Mouse (Mus musculus) MEL (cell line): Measurements from ENCODE around the gene Gls2. TPM values are rescaled to one million over a fixed set of nuclear protein-coding genes. Genes with fewer than 3 reads are reported as not detected.
"Not testable (repeated sequence)": the region's sequence is repeated elsewhere in the genome, so short reads cannot be mapped to it uniquely, and the experiment has no call there.

ENCODE experiments used
- DNase-seq: peaks from one replicate; pipeline ENCODE4 v3.0.0; 2011; ENCODE audit warnings: low read depth, low spot score
- H3K27ac ChIP-seq: 2 replicates; pipeline ENCODE4 v1.5.1; 2012; ENCODE audit warnings: low read depth, mild to moderate bottlenecking, control low read depth, low read length, moderate library complexity; ENCODE audit not compliant: control insufficient read depth
- H3K27me3 ChIP-seq, 2 experiments: fragments of 150-350 bp in 1 of 2; sonication (generic) in 1 of 2; 2 replicates each; pipeline ENCODE4 v1.6.1; 2012; ENCODE audit warnings: low read length in 2 of 2, mild to moderate bottlenecking in 2 of 2, improper control_type of control experiment in 1 of 2, moderate library complexity in 1 of 2; ENCODE audit not compliant: insufficient read depth in 2 of 2, control insufficient read depth in 1 of 2
- H3K36me3 ChIP-seq, 2 experiments: 2 replicates each; pipeline ENCODE4 v1.6.1; 2012 to 2014; ENCODE audit warnings: low read length in 2 of 2, improper control_type of control experiment in 1 of 2, inconsistent platforms in 1 of 2, mild to moderate bottlenecking in 1 of 2; ENCODE audit not compliant: insufficient read depth in 2 of 2, control insufficient read depth in 1 of 2
- H3K4me1 ChIP-seq, 2 experiments: fragments of 150-350 bp in 1 of 2; sonication (generic) in 1 of 2; 2 replicates each; pipeline ENCODE4 v1.6.1; 2012; ENCODE audit warnings: low read length in 2 of 2, improper control_type of control experiment in 1 of 2, mild to moderate bottlenecking in 1 of 2; ENCODE audit not compliant: insufficient read depth in 2 of 2, control insufficient read depth in 1 of 2
- H3K4me3 ChIP-seq, 2 experiments: fragments of 150-350 bp in 1 of 2; sonication (generic) in 1 of 2; 2 replicates each; pipeline ENCODE4 v1.5.1; 2012; ENCODE audit warnings: low read depth in 2 of 2, low read length in 2 of 2, mild to moderate bottlenecking in 2 of 2, moderate library complexity in 2 of 2, control low read depth in 1 of 2, improper control_type of control experiment in 1 of 2; ENCODE audit not compliant: control insufficient read depth in 1 of 2, insufficient read depth in 1 of 2
- H3K79me2 ChIP-seq: 2 replicates; pipeline ENCODE4 v1.6.1; 2012; ENCODE audit warnings: mild to moderate bottlenecking, low read length, moderate library complexity; ENCODE audit not compliant: control insufficient read depth, poor library complexity, insufficient read depth
- H3K9ac ChIP-seq: 2 replicates; pipeline ENCODE4 v1.6.1; 2012; ENCODE audit warnings: low read depth, mild to moderate bottlenecking, control low read depth, low read length, moderate library complexity; ENCODE audit not compliant: control insufficient read depth, poor library complexity, severe bottlenecking
- H3K9me3 ChIP-seq: fragments of 150-350 bp; sonication (generic); replicated peaks from 2 replicates; pipeline ENCODE4 v1.6.1; 2012; ENCODE audit warnings: mild to moderate bottlenecking, low read length, improper control_type of control experiment, moderate library complexity; ENCODE audit not compliant: insufficient read depth
- E2F4 ChIP-seq: IDR thresholded peaks from 2 replicates; pipeline ENCODE4 v1.6.1; 2011; ENCODE audit warnings: low read depth, low read length, improper control_type of control experiment, borderline replicate concordance
- ELF1 ChIP-seq: IDR thresholded peaks from 2 replicates; pipeline ENCODE4 v1.6.1; 2014; ENCODE audit warnings: low read depth, mild to moderate bottlenecking, inconsistent platforms, low read length, improper control_type of control experiment, moderate library complexity
- ETS1 ChIP-seq: IDR thresholded peaks from 2 replicates; pipeline ENCODE4 v1.6.1; 2012; ENCODE audit warnings: low read depth, mild to moderate bottlenecking, inconsistent platforms, low read length, improper control_type of control experiment, moderate library complexity
- GATA1 ChIP-seq: IDR thresholded peaks from 2 replicates; pipeline ENCODE4 v1.6.1; 2011; ENCODE audit warnings: low read depth, low read length, improper control_type of control experiment
- HCFC1 ChIP-seq: IDR thresholded peaks from 2 replicates; pipeline ENCODE4 v1.6.1; 2012; ENCODE audit warnings: low read depth, mild to moderate bottlenecking, inconsistent platforms, low read length, improper control_type of control experiment, moderate library complexity
- JUND ChIP-seq: IDR thresholded peaks from 2 replicates; pipeline ENCODE4 v1.6.1; 2011; ENCODE audit warnings: low read depth, mild to moderate bottlenecking, improper control_type of control experiment, low read length
- MAFK ChIP-seq: IDR thresholded peaks from 2 replicates; pipeline ENCODE4 v1.6.1; 2011; ENCODE audit warnings: low read depth, mild to moderate bottlenecking, low read length, improper control_type of control experiment, borderline replicate concordance
- MAZ ChIP-seq: IDR thresholded peaks from 2 replicates; pipeline ENCODE4 v1.6.1; 2012; ENCODE audit warnings: low read depth, mild to moderate bottlenecking, inconsistent platforms, low read length, improper control_type of control experiment
- MYC ChIP-seq: IDR thresholded peaks from 2 replicates; pipeline ENCODE4 v1.6.1; 2011; ENCODE audit warnings: low read depth, mild to moderate bottlenecking, low read length, improper control_type of control experiment, moderate library complexity
- POLR2A ChIP-seq, 2 experiments: IDR thresholded peaks; 2 replicates each; pipeline ENCODE4 v1.6.1; 2011 to 2012; ENCODE audit warnings: low read length in 2 of 2, mild to moderate bottlenecking in 2 of 2, control low read depth in 1 of 2, improper control_type of control experiment in 1 of 2, low read depth in 1 of 2, moderate library complexity in 1 of 2; ENCODE audit not compliant: control insufficient read depth in 1 of 2, insufficient read depth in 1 of 2, poor library complexity in 1 of 2
- POLR2AphosphoS2 ChIP-seq: IDR thresholded peaks from 2 replicates; pipeline ENCODE4 v1.6.1; 2011; ENCODE audit warnings: low read length, improper control_type of control experiment
- RCOR1 ChIP-seq: IDR thresholded peaks from 2 replicates; pipeline ENCODE4 v1.6.1; 2012; ENCODE audit warnings: low read depth, mild to moderate bottlenecking, inconsistent platforms, low read length, improper control_type of control experiment
- SMC3 ChIP-seq: IDR thresholded peaks from 2 replicates; pipeline ENCODE4 v1.6.1; 2011; ENCODE audit warnings: low read depth, low read length, improper control_type of control experiment
- TBP ChIP-seq: IDR thresholded peaks from 2 replicates; pipeline ENCODE4 v1.8.0; 2011; ENCODE audit warnings: low read depth, low read length, improper control_type of control experiment
- UBTF ChIP-seq: IDR thresholded peaks from 2 replicates; pipeline ENCODE4 v1.6.1; 2012; ENCODE audit warnings: low read depth, mild to moderate bottlenecking, inconsistent platforms, low read length, improper control_type of control experiment, moderate library complexity, borderline replicate concordance; ENCODE audit not compliant: insufficient read depth
- USF1 ChIP-seq: IDR thresholded peaks from 2 replicates; pipeline ENCODE4 v1.6.1; 2014; ENCODE audit warnings: low read depth, mild to moderate bottlenecking, inconsistent platforms, low read length, improper control_type of control experiment, moderate library complexity
- polyA plus RNA-seq, 2 experiments: library from polyadenylated mRNA; stranded (reverse) in 1 of 2; unstranded in 1 of 2; fragments of >175 nt in 1 of 2; fragments of >200 nt in 1 of 2; gene quantifications; 2 replicates each; pipeline versions ENCODE4 v1.2.1 to v1.2.4; 2012; ENCODE audit warnings: low replicate concordance in 2 of 2, low read depth in 1 of 2; ENCODE audit not compliant: insufficient read length in 2 of 2, insufficient read depth in 1 of 2, missing spikeins in 1 of 2
- total RNA-seq: library from RNA; depleted of rRNA; stranded (reverse); fragments of 300-350 nt; gene quantifications from 2 replicates; pipeline ENCODE4 v1.2.3, GENCODE M21; 2012

Gls2 gene
- total and polyA plus RNA-seq, 3 experiments = 11.8 to 17.8 TPM; not detected in 1

GRCm38 (mm10) chr10:128153978-128154377 lies 40.3 kb upstream of the Gls2 start:
- Histone ChIP-seq H3K9me3 (no peaks in the 10 kb centered on the region), H3K36me3 (peaks cover 0 to 4% of the 10 kb centered on the region in 2 experiments; a peak in 2 of 4 replicates), H3K4me3 (no peak overlapping the region), H3K4me1 (peaks cover 3 to 4% of the 10 kb centered on the region in 2 experiments; a peak in 2 of 4 replicates), H3K27ac (no peak overlapping the region), H3K79me2 (no peaks in the 10 kb centered on the region), H3K27me3 (no peaks in the 10 kb centered on the region), H3K9ac (no peak overlapping the region)
- no peak for TF ChIP-seq MYC
- TF ChIP-seq UBTF = no peak
- no peak for TF ChIP-seq HCFC1
- TF ChIP-seq GATA1 = no peak
- TF ChIP-seq E2F4 = no peak
- TF ChIP-seq JUND = no peak
- TF ChIP-seq ETS1 = no peak
- DNase-seq = no peak

DNA sequence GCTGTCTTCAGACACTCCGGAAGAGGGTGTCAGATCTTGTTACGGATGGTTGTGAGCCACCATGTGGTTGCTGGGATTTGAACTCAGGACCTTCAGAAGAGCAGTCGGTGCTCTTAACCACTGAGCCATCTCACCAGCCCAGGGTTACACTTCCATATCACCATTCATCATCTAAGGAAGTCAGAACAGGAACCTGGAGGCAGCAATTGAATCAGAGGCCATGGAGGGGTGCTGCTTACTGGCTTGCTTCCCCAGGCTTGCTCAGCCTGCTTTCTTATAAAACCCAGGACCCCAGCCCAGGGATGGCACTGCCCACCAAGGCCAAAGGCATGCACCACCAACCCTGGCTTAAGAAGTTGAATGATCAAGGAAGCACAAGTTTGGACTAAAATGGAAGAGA lies 28.5 kb upstream of the Gls2 start:
- TF ChIP-seq TBP = peak; percentile 74; the same call in 1 of the 2 replicates
- H3K79me2 ChIP-seq, H3K4me3 ChIP-seq, H3K27ac ChIP-seq, H3K9ac ChIP-seq, H3K4me1 ChIP-seq, H3K9me3 ChIP-seq, DNase-seq, H3K27me3 ChIP-seq, H3K36me3 ChIP-seq: not testable (repeated sequence)

DNA sequence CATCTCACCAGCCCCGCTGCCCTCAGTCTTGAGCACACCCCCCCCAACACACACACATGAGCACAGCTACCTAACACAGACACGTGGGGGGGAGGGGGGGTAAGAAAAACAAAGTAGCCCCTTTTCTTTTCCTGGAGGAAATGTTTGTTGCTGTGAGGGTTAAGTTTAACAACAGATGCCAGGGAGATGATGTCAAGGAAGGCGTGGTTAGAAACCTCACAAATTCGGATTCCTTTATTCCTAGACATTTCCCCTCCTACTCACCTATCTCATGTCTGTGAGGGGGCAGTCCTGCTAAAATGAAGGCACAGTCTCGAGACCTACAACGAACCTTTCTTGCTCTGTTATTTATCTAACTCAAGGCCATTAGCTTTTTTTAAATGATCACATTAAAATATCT lies 27.2 kb upstream of the Gls2 start:
- no peak for DNase-seq
- Histone ChIP-seq H3K27ac (no peak overlapping the region), H3K9me3 (no peaks in the 10 kb centered on the region), H3K36me3 (no peaks in the 10 kb centered on the region), H3K4me1 (no peaks in the 10 kb centered on the region), H3K79me2 (no peaks in the 10 kb centered on the region), H3K4me3 (no peak overlapping the region), H3K9ac (no peak overlapping the region), H3K27me3 (no peaks in the 10 kb centered on the region)
- TF ChIP-seq POLR2AphosphoS2 (no peak), RCOR1 (no peak), POLR2A (IDR thresholded peaks at IDR 0.05; ENCODE audit: control insufficient read depth in 1 of 2, insufficient read depth in 1 of 2, low read depth in 1 of 2, low read length in 2 of 2, poor library complexity in 1 of 2) (no peak), E2F4 (no peak), ETS1 (no peak), MAZ (no peak), MYC (no peak), HCFC1 (no peak), SMC3 (no peak), ELF1 (no peak), MAFK (no peak), UBTF (no peak), USF1 (no peak)

DNA sequence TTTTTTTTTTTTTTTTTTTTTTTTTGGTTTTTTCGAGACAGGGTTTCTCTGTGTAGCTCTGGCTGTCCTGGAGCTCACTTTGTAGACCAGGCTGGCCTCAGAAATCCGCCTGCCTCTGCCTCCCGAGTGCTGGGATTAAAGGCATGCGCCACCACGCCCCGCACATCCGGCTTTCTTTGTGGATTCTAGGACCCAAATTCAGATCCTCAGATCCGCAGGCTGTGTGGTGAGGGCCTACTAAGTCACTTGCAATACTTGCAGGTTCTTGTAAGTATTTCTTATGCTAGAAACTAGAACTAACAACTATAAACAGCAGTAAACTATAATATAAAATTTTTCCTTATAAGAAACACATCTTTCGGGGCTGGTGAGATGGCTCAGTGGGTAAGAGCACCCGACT lies 22.9 kb upstream of the Gls2 start:
- H3K27ac ChIP-seq, H3K79me2 ChIP-seq, H3K4me3 ChIP-seq, H3K36me3 ChIP-seq, DNase-seq, H3K4me1 ChIP-seq, H3K27me3 ChIP-seq, H3K9ac ChIP-seq, H3K9me3 ChIP-seq: not testable (repeated sequence)
